Mouse (Mus musculus): ENCODE results near the gene Fam71f1. TPM values are rescaled to one million over a fixed set of nuclear protein-coding genes. Genes with fewer than 3 reads are reported as not detected.

Gene Fam71f1
- polyA plus RNA-seq, 1 experiment from 2014 or later: 0.15 TPM

GRCm38 (mm10) chr6:29359386-29359785 lies 40.4 kb downstream of the Fam71f1 start:
- Histone ChIP-seq H3K27ac (replicated peaks in 1 of 2; ENCODE audit: control insufficient read depth in 1 of 2, insufficient read depth in 1 of 2, low read depth in 2 of 2, low read length in 2 of 2) (peak overlapping the region; percentile 54 to 86; a peak in 3 of 4 replicates), H3K4me2 (ENCODE audit: low read length) (peak overlapping the region; percentile 47), H3K9me3 (ENCODE audit: control insufficient read depth, low read length) (no peaks in the 10 kb centered on the region), H3K4me3 (ENCODE audit: control insufficient read depth in 1 of 2, insufficient read depth in 1 of 2, low read depth in 1 of 2, low read length in 2 of 2) (no peak overlapping the region), H3K4me1 (ENCODE audit: control insufficient read depth in 2 of 2, insufficient read depth in 2 of 2, low read length in 2 of 2) (peaks cover 7 to 32% of the 10 kb centered on the region in 2 experiments), H3K27me3 (ENCODE audit: control insufficient read depth, insufficient read depth, low read length) (no peaks in the 10 kb centered on the region), H3K9ac (ENCODE audit: low read length) (peak overlapping the region; percentile 14; the same call in 1 of the 2 replicates), H3K36me3 (ENCODE audit: control insufficient read depth, insufficient read depth, low read length) (peaks cover 61% of the 10 kb centered on the region)
- WGBS: 80% methylated on average over 3 of the region's 3 CpGs
- no peak for ATAC-seq (ENCODE audit: insufficient number of reproducible peaks, insufficient read depth, low FRiP score, low read depth)

- peak overlapping the region; percentile 79 to 86 for H3K27ac ChIP-seq (replicated peaks in 1 of 2; ENCODE audit: control insufficient read depth in 1 of 2, insufficient read depth in 1 of 2, low read depth in 2 of 2, low read length in 2 of 2)
- peak; percentile 57; the same call in 1 of the 2 replicates for ATAC-seq (ENCODE audit: insufficient number of reproducible peaks, insufficient read depth, low FRiP score, low read depth)
- peak overlapping the region; percentile 47 for H3K4me2 ChIP-seq (ENCODE audit: low read length)
- H3K27me3 ChIP-seq (ENCODE audit: control insufficient read depth, insufficient read depth, low read length): no peaks in the 10 kb centered on the region
- 28% methylated on average over 6 of the region's 6 CpGs for WGBS
- peaks cover 65% of the 10 kb centered on the region for H3K36me3 ChIP-seq (ENCODE audit: control insufficient read depth, insufficient read depth, low read length)
- H3K4me1 ChIP-seq (ENCODE audit: control insufficient read depth in 2 of 2, insufficient read depth in 2 of 2, low read length in 2 of 2): peaks cover 5 to 32% of the 10 kb centered on the region in 2 experiments
- no peak overlapping the region; a peak in 1 of 4 replicates for H3K4me3 ChIP-seq (ENCODE audit: control insufficient read depth in 1 of 2, insufficient read depth in 1 of 2, low read depth in 1 of 2, low read length in 2 of 2)
- H3K9me3 ChIP-seq (ENCODE audit: control insufficient read depth, low read length): no peaks in the 10 kb centered on the region
- H3K9ac ChIP-seq (ENCODE audit: low read length): peak overlapping the region; percentile 14; the same call in 1 of the 2 replicates
Measured at GRCm38 (mm10) chr6:29360211-29360610, 41.3 kb downstream of the Fam71f1 start.

- no peak overlapping the region for H3K4me2 ChIP-seq (ENCODE audit: low read length)
- H3K4me1 ChIP-seq (ENCODE audit: control insufficient read depth in 2 of 2, insufficient read depth in 2 of 2, low read length in 2 of 2): peaks cover 5 to 22% of the 10 kb centered on the region in 2 experiments
- peak overlapping the region in 1 of 2 experiments; percentile 21; a peak in 3 of 4 replicates for H3K27ac ChIP-seq (replicated peaks in 1 of 2; ENCODE audit: control insufficient read depth in 1 of 2, insufficient read depth in 1 of 2, low read depth in 2 of 2, low read length in 2 of 2)
- no peak for ATAC-seq (ENCODE audit: insufficient number of reproducible peaks, insufficient read depth, low FRiP score, low read depth)
- H3K36me3 ChIP-seq (ENCODE audit: control insufficient read depth, insufficient read depth, low read length): peaks cover 72% of the 10 kb centered on the region
- peak overlapping the region; percentile 34; the same call in 1 of the 2 replicates for H3K9ac ChIP-seq (ENCODE audit: low read length)
- 63% methylated on average over 7 of the region's 7 CpGs for WGBS
- no peaks in the 10 kb centered on the region for H3K27me3 ChIP-seq (ENCODE audit: control insufficient read depth, insufficient read depth, low read length)
- H3K4me3 ChIP-seq (ENCODE audit: control insufficient read depth in 1 of 2, insufficient read depth in 1 of 2, low read depth in 1 of 2, low read length in 2 of 2): no peak overlapping the region
- H3K9me3 ChIP-seq (ENCODE audit: control insufficient read depth, low read length): no peaks in the 10 kb centered on the region
Measured at GRCm38 (mm10) chr6:29362246-29363128, 43.5 kb downstream of the Fam71f1 start.

GRCm38 (mm10) chr6:29363129-29363515 lies 44.2 kb downstream of the Fam71f1 start:
- H3K27ac ChIP-seq (replicated peaks in 1 of 2; ENCODE audit: control insufficient read depth in 1 of 2, insufficient read depth in 1 of 2, low read depth in 2 of 2, low read length in 2 of 2): peak overlapping the region in 1 of 2 experiments; percentile 21; a peak in 2 of 4 replicates
- H3K9ac ChIP-seq (ENCODE audit: low read length): peak overlapping the region; percentile 34; the same call in 1 of the 2 replicates
- no peaks in the 10 kb centered on the region for H3K27me3 ChIP-seq (ENCODE audit: control insufficient read depth, insufficient read depth, low read length)
- no peak overlapping the region for H3K4me3 ChIP-seq (ENCODE audit: control insufficient read depth in 1 of 2, insufficient read depth in 1 of 2, low read depth in 1 of 2, low read length in 2 of 2)
- H3K4me1 ChIP-seq (ENCODE audit: control insufficient read depth in 2 of 2, insufficient read depth in 2 of 2, low read length in 2 of 2): peaks cover 5 to 21% of the 10 kb centered on the region in 2 experiments
- H3K4me2 ChIP-seq (ENCODE audit: low read length): no peak overlapping the region
- peaks cover 71% of the 10 kb centered on the region for H3K36me3 ChIP-seq (ENCODE audit: control insufficient read depth, insufficient read depth, low read length)
- WGBS: 80% methylated on average over 3 of the region's 3 CpGs
- no peak for ATAC-seq (ENCODE audit: insufficient number of reproducible peaks, insufficient read depth, low FRiP score, low read depth)
- no peaks in the 10 kb centered on the region for H3K9me3 ChIP-seq (ENCODE audit: control insufficient read depth, low read length)

- Histone ChIP-seq H3K4me3 (ENCODE audit: control insufficient read depth in 1 of 2, insufficient read depth in 1 of 2, low read depth in 1 of 2, low read length in 2 of 2) (no peak overlapping the region), H3K9me3 (ENCODE audit: control insufficient read depth, low read length) (no peaks in the 10 kb centered on the region), H3K4me1 (ENCODE audit: control insufficient read depth in 2 of 2, insufficient read depth in 2 of 2, low read length in 2 of 2) (peaks cover 0 to 8% of the 10 kb centered on the region in 2 experiments; a peak in 2 of 4 replicates), H3K27ac (replicated peaks in 1 of 2; ENCODE audit: control insufficient read depth in 1 of 2, insufficient read depth in 1 of 2, low read depth in 2 of 2, low read length in 2 of 2) (no peak overlapping the region), H3K9ac (ENCODE audit: low read length) (no peak overlapping the region), H3K36me3 (ENCODE audit: control insufficient read depth, insufficient read depth, low read length) (peaks cover 79% of the 10 kb centered on the region), H3K4me2 (ENCODE audit: low read length) (no peak overlapping the region), H3K27me3 (ENCODE audit: control insufficient read depth, insufficient read depth, low read length) (no peaks in the 10 kb centered on the region)
- no peak for ATAC-seq (ENCODE audit: insufficient number of reproducible peaks, insufficient read depth, low FRiP score, low read depth)
- 94% methylated on average over 1 of the region's 1 CpGs for WGBS
Measured at GRCm38 (mm10) chr6:29365277-29365676, 46.3 kb downstream of the Fam71f1 start.

GRCm38 (mm10) chr6:29377386-29377785 lies 58.4 kb downstream of the Fam71f1 start:
- Histone ChIP-seq H3K9ac (ENCODE audit: low read length) (no peak overlapping the region), H3K36me3 (ENCODE audit: control insufficient read depth, insufficient read depth, low read length) (peaks cover 63% of the 10 kb centered on the region), H3K4me1 (ENCODE audit: control insufficient read depth in 2 of 2, insufficient read depth in 2 of 2, low read length in 2 of 2) (no peaks in the 10 kb centered on the region), H3K4me2 (ENCODE audit: low read length) (no peak overlapping the region), H3K27ac (replicated peaks in 1 of 2; ENCODE audit: control insufficient read depth in 1 of 2, insufficient read depth in 1 of 2, low read depth in 2 of 2, low read length in 2 of 2) (no peak overlapping the region), H3K27me3 (ENCODE audit: control insufficient read depth, insufficient read depth, low read length) (no peaks in the 10 kb centered on the region), H3K4me3 (ENCODE audit: control insufficient read depth in 1 of 2, insufficient read depth in 1 of 2, low read depth in 1 of 2, low read length in 2 of 2) (no peak overlapping the region), H3K9me3 (ENCODE audit: control insufficient read depth, low read length) (no peaks in the 10 kb centered on the region)
- no peak for ATAC-seq (ENCODE audit: insufficient number of reproducible peaks, insufficient read depth, low FRiP score, low read depth)
- 89% methylated on average over 4 of the region's 4 CpGs for WGBS

GRCm38 (mm10) chr6:29378678-29379077 lies 59.7 kb downstream of the Fam71f1 start:
- Histone ChIP-seq H3K27ac (replicated peaks in 1 of 2; ENCODE audit: control insufficient read depth in 1 of 2, insufficient read depth in 1 of 2, low read depth in 2 of 2, low read length in 2 of 2) (no peak overlapping the region), H3K4me3 (ENCODE audit: control insufficient read depth in 1 of 2, insufficient read depth in 1 of 2, low read depth in 1 of 2, low read length in 2 of 2) (no peak overlapping the region), H3K27me3 (ENCODE audit: control insufficient read depth, insufficient read depth, low read length) (no peaks in the 10 kb centered on the region), H3K4me2 (ENCODE audit: low read length) (no peak overlapping the region), H3K9me3 (ENCODE audit: control insufficient read depth, low read length) (no peaks in the 10 kb centered on the region), H3K36me3 (ENCODE audit: control insufficient read depth, insufficient read depth, low read length) (peaks cover 50% of the 10 kb centered on the region), H3K4me1 (ENCODE audit: control insufficient read depth in 2 of 2, insufficient read depth in 2 of 2, low read length in 2 of 2) (no peaks in the 10 kb centered on the region), H3K9ac (ENCODE audit: low read length) (no peak overlapping the region)
- 91% methylated on average over 10 of the region's 10 CpGs for WGBS
- no peak for ATAC-seq (ENCODE audit: insufficient number of reproducible peaks, insufficient read depth, low FRiP score, low read depth)
